ENCODE assay signal across 22 mouse cellular contexts in the genomic region with DNA sequence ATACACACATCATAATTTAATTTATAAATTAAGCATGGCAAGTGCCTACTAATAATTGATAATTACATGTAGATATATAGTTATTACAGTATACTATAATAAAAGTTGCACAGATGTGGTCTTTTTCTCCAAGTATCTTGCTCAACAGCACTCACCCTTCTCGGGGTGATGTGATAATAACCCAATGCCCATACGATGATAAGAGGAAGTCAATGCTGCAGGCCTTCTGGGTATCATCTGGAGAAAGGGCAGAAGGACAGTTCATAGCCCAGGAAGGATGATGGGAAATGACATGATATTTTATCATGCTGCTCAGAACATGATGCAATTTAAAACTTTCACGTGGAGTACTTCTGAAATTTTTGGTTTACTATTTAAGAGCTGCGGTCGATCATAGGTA.
"Had no signal": no experiment of that assay in that cellular context is flagged by ENCODE, and none has a peak within 500 bp of the region (broad histone marks: within the 10 kb centered on the region; RNA-seq: fewer than 3 reads in every experiment).

No protein-coding gene starts in this region.

- H3K9ac ChIP-seq: intestine, embryonic 15.5 days; kidney, embryonic 15.5 days; limb, embryonic 12.5 days; limb, embryonic 15.5 days; lung, embryonic 15.5 days; midbrain, embryonic 15.5 days; neural tube, embryonic 12.5 days; neural tube, embryonic 15.5 days; stomach, embryonic 15.5 days had no signal

- ATAC-seq: intestine, embryonic 15.5 days; midbrain, embryonic 15.5 days had no signal

- H3K27me3 ChIP-seq: intestine, embryonic 15.5 days; kidney, embryonic 15.5 days; limb, embryonic 12.5 days; limb, embryonic 15.5 days; lung, embryonic 15.5 days; midbrain, embryonic 15.5 days; neural tube, embryonic 12.5 days; neural tube, embryonic 15.5 days; stomach, embryonic 15.5 days had no signal

- H3K36me3 ChIP-seq: intestine, embryonic 15.5 days; kidney, embryonic 15.5 days; limb, embryonic 15.5 days; lung, embryonic 15.5 days; midbrain, embryonic 10.5 days; midbrain, embryonic 15.5 days; neural tube, embryonic 12.5 days; neural tube, embryonic 15.5 days; stomach, embryonic 15.5 days had no signal

- H3K9me3 ChIP-seq: intestine, embryonic 15.5 days; limb, embryonic 12.5 days; limb, embryonic 15.5 days; lung, embryonic 15.5 days; midbrain, embryonic 15.5 days; neural tube, embryonic 12.5 days; neural tube, embryonic 15.5 days; stomach, embryonic 15.5 days had no signal

- H3K4me3 ChIP-seq: intestine, embryonic 15.5 days; kidney, embryonic 15.5 days; limb, embryonic 12.5 days; limb, embryonic 15.5 days; lung, embryonic 15.5 days; midbrain, embryonic 10.5 days; midbrain, embryonic 15.5 days; neural tube, embryonic 12.5 days; neural tube, embryonic 15.5 days; stomach, embryonic 15.5 days had no signal

- H3K27ac ChIP-seq: intestine, embryonic 15.5 days; kidney, embryonic 15.5 days; limb, embryonic 12.5 days; limb, embryonic 15.5 days; lung, embryonic 15.5 days; midbrain, embryonic 10.5 days; midbrain, embryonic 15.5 days; neural tube, embryonic 12.5 days; stomach, embryonic 15.5 days had no signal

- DNase-seq: kidney, adult 11 months; kidney, adult 8-10 months; kidney, postnatal 10 days; kidney, postnatal 36 days; left cerebral cortex, postnatal 4 days; lung, adult 18-20 months; lung, postnatal 10 days; lung, postnatal 36 days; right cerebral cortex, adult 18-20 months; right cerebral cortex, postnatal 14 days; right cerebral cortex, postnatal 4 days; thymus, postnatal 25 days had no signal

- H3K4me2 ChIP-seq: intestine, embryonic 15.5 days; kidney, embryonic 15.5 days; limb, embryonic 12.5 days; limb, embryonic 15.5 days; lung, embryonic 15.5 days; midbrain, embryonic 15.5 days; neural tube, embryonic 12.5 days; neural tube, embryonic 15.5 days; stomach, embryonic 15.5 days had no signal

- H3K4me1 ChIP-seq: intestine, embryonic 15.5 days; stomach, embryonic 15.5 days had no signal
